Mouse (Mus musculus) R1 (cell line): Measurements from ENCODE around the gene Cdcp2.

Source experiments
- DNase-seq: peaks from one replicate; pipeline ENCODE4 v3.0.0-alpha.2; 2018; ENCODE audit warnings: low read depth, low spot score

The Cdcp2 gene

GRCm38 (mm10) chr4:107130534-107130933, 33.8 kb downstream of the Cdcp2 start:
- peak; percentile 27 for DNase-seq

GRCm38 (mm10) chr4:107134891-107135290, 38.2 kb downstream of the Cdcp2 start:
- DNase-seq, result no peak

GRCm38 (mm10) chr4:107135663-107136062, 39.0 kb downstream of the Cdcp2 start:
- DNase-seq, result no peak

GRCm38 (mm10) chr4:107136531-107136930, 39.8 kb downstream of the Cdcp2 start:
- no peak for DNase-seq

GRCm38 (mm10) chr4:107138948-107139835, 42.5 kb downstream of the Cdcp2 start:
- DNase-seq, result peak; percentile 20

GRCm38 (mm10) chr4:107139836-107140631, 43.3 kb downstream of the Cdcp2 start:
- DNase-seq, result no peak

GRCm38 (mm10) chr4:107143511-107143910, 46.8 kb downstream of the Cdcp2 start:
- no peak for DNase-seq

- no peak for DNase-seq
Observed at GRCm38 (mm10) chr4:107150991-107151390, 54.3 kb downstream of the Cdcp2 start.

GRCm38 (mm10) chr4:107152571-107152970, 55.9 kb downstream of the Cdcp2 start:
- DNase-seq, result no peak

GRCm38 (mm10) chr4:107156983-107157401, 60.3 kb downstream of the Cdcp2 start:
- DNase-seq, result peak; percentile 13

GRCm38 (mm10) chr4:107159166-107159773, 62.6 kb downstream of the Cdcp2 start:
- DNase-seq, result peak; percentile 30

- DNase-seq, result no peak
Observed at GRCm38 (mm10) chr4:107160181-107160580, 63.5 kb downstream of the Cdcp2 start.
